Mouse (Mus musculus): ENCODE measurements around the gene Hist1h1b. TPM values are rescaled to one million over a fixed set of nuclear protein-coding genes. Genes with fewer than 3 reads are reported as not detected.
"Not testable (repeated sequence)": the region's sequence is repeated elsewhere in the genome, so short reads cannot be mapped to it uniquely, and the experiment has no call there.

Gene Hist1h1b
- 10 to 100 TPM in 1 of 2 experiments, 1 to 10 TPM in 1; 8.8 to 12.2 TPM for total RNA-seq (2021)
- long read RNA-seq, experiment 1: 0 reads
- long read RNA-seq, experiment 2: 0 reads

GRCm38 (mm10) chr13:21779767-21780731 is at the start of gene Hist1h1b:
Gene Hist1h1b (minus strand): TSS chr13:21780625.
- peak; percentile 35 to 52 for DNase-seq (ENCODE audit: low spot score in 2 of 2)

- no peak for DNase-seq (ENCODE audit: low spot score in 2 of 2)
Measured at GRCm38 (mm10) chr13:21828511-21828910, 48.1 kb upstream of the Hist1h1b start.

- not testable (repeated sequence) for DNase-seq (ENCODE audit: low spot score in 2 of 2)
Measured at GRCm38 (mm10) chr13:21820082-21820890, 39.9 kb upstream of the Hist1h1b start.

GRCm38 (mm10) chr13:21812092-21812491 is 31.7 kb upstream of the Hist1h1b start:
- not testable (repeated sequence) for DNase-seq (ENCODE audit: low spot score in 2 of 2)

- DNase-seq (ENCODE audit: low spot score in 2 of 2): peak in 1 of 2 experiments; percentile 42
Measured at GRCm38 (mm10) chr13:21811539-21811938, 31.1 kb upstream of the Hist1h1b start, which contains the start of gene Hist1h4m. Gene Hist1h4m (plus strand): TSS chr13:21811746.

GRCm38 (mm10) chr13:21811074-21811473 is 30.6 kb upstream of the Hist1h1b start:
- DNase-seq (ENCODE audit: low spot score in 2 of 2): not testable (repeated sequence)

GRCm38 (mm10) chr13:21810073-21810472 is 29.6 kb upstream of the Hist1h1b start, which contains the start of the genes Hist1h2bq and Hist1h2ao:
Gene Hist1h2bq (minus strand): TSS chr13:21810197.
Gene Hist1h2ao (plus strand): TSS chr13:21810465.
- not testable (repeated sequence) for DNase-seq (ENCODE audit: low spot score in 2 of 2)

- not testable (repeated sequence) for DNase-seq (ENCODE audit: low spot score in 2 of 2)
Measured at GRCm38 (mm10) chr13:21803058-21803457, 22.6 kb upstream of the Hist1h1b start.

GRCm38 (mm10) chr13:21797163-21797562 is 16.7 kb upstream of the Hist1h1b start:
- DNase-seq (ENCODE audit: low spot score in 2 of 2): not testable (repeated sequence)

- DNase-seq (ENCODE audit: low spot score in 2 of 2): no peak
Measured at GRCm38 (mm10) chr13:21795584-21795983, 15.2 kb upstream of the Hist1h1b start.

GRCm38 (mm10) chr13:21790601-21791283 is 10.3 kb upstream of the Hist1h1b start:
- DNase-seq (ENCODE audit: low spot score in 2 of 2): no peak

- DNase-seq (ENCODE audit: low spot score in 2 of 2): no peak
Measured at GRCm38 (mm10) chr13:21789925-21790324, 9.5 kb upstream of the Hist1h1b start.

GRCm38 (mm10) chr13:21787760-21788593 is 7.6 kb upstream of the Hist1h1b start:
- DNase-seq (ENCODE audit: low spot score in 2 of 2): no peak

GRCm38 (mm10) chr13:21786899-21787629 is 6.6 kb upstream of the Hist1h1b start, which contains the start of the genes Hist1h2an and Hist1h2bp:
Gene Hist1h2an (minus strand): TSS chr13:21787218.
Gene Hist1h2bp (plus strand): TSS chr13:21787461.
- peak; percentile 59 to 72 for DNase-seq (ENCODE audit: low spot score in 2 of 2)

- DNase-seq (ENCODE audit: low spot score in 2 of 2): no peak
Measured at GRCm38 (mm10) chr13:21786189-21786898, 5.9 kb upstream of the Hist1h1b start.

- DNase-seq (ENCODE audit: low spot score in 2 of 2): no peak
Measured at GRCm38 (mm10) chr13:21784311-21784710, 3.9 kb upstream of the Hist1h1b start.

- DNase-seq (ENCODE audit: low spot score in 2 of 2): no peak
Measured at GRCm38 (mm10) chr13:21783734-21784161, 3.3 kb upstream of the Hist1h1b start.

- DNase-seq (ENCODE audit: low spot score in 2 of 2): peak in 1 of 2 experiments; percentile 45
Measured at GRCm38 (mm10) chr13:21783255-21783617, 2.8 kb upstream of the Hist1h1b start, which contains the start of gene Hist1h3i. Gene Hist1h3i (minus strand): TSS chr13:21783370.
